Mouse (Mus musculus) spleen, postnatal 14 days (tissue): Measurements from ENCODE around the gene Akap2.
A peak's percentile ranks its signal among the peaks of the same experiment; 100 is the strongest.

Experiments
- DNase-seq, 2 experiments: peaks; one replicate each; pipeline ENCODE4 v3.0.0; 2021 to 2022; ENCODE audit warnings: low spot score in 2 of 2

Akap2 gene

GRCm38 (mm10) chr4:57717354-57717753 lies at the start of gene Akap2:
Gene Akap2, plus strand, starts transcription at chr4:57717657.
- DNase-seq, result no peak

- no peak for DNase-seq
Measured at GRCm38 (mm10) chr4:57670813-57671469, 46.5 kb upstream of the Akap2 start.

- no peak for DNase-seq
Measured at GRCm38 (mm10) chr4:57672541-57672940, 44.9 kb upstream of the Akap2 start.

- DNase-seq, result peak; percentile 69 to 83
Measured at GRCm38 (mm10) chr4:57672996-57673906, 44.2 kb upstream of the Akap2 start.

GRCm38 (mm10) chr4:57674351-57674750 lies 43.1 kb upstream of the Akap2 start:
- no peak for DNase-seq

- peak; percentile 14 to 27 for DNase-seq
Measured at GRCm38 (mm10) chr4:57675387-57675786, 42.1 kb upstream of the Akap2 start.

GRCm38 (mm10) chr4:57677916-57678315 lies 39.5 kb upstream of the Akap2 start:
- no peak for DNase-seq

GRCm38 (mm10) chr4:57678991-57679457 lies 38.4 kb upstream of the Akap2 start:
- no peak for DNase-seq

GRCm38 (mm10) chr4:57680186-57680585 lies 37.3 kb upstream of the Akap2 start:
- DNase-seq, result no peak

- DNase-seq, result peak; percentile 40 to 50
Measured at GRCm38 (mm10) chr4:57681511-57681910, 35.9 kb upstream of the Akap2 start.

- no peak for DNase-seq
Measured at GRCm38 (mm10) chr4:57682341-57682740, 35.1 kb upstream of the Akap2 start.

GRCm38 (mm10) chr4:57682944-57683343 lies 34.5 kb upstream of the Akap2 start:
- DNase-seq, result no peak

- no peak for DNase-seq
Measured at GRCm38 (mm10) chr4:57684676-57685215, 32.7 kb upstream of the Akap2 start.

- DNase-seq, result no peak
Measured at GRCm38 (mm10) chr4:57686736-57687135, 30.7 kb upstream of the Akap2 start.

GRCm38 (mm10) chr4:57687583-57687982 lies 29.9 kb upstream of the Akap2 start:
- DNase-seq, result no peak

- no peak for DNase-seq
Measured at GRCm38 (mm10) chr4:57688131-57688530, 29.3 kb upstream of the Akap2 start.

- no peak for DNase-seq
Measured at GRCm38 (mm10) chr4:57690001-57690400, 27.5 kb upstream of the Akap2 start.

GRCm38 (mm10) chr4:57690805-57691204 lies 26.7 kb upstream of the Akap2 start:
- DNase-seq, result no peak

GRCm38 (mm10) chr4:57694356-57695136 lies 22.9 kb upstream of the Akap2 start:
- DNase-seq, result no peak

- DNase-seq, result no peak
Measured at GRCm38 (mm10) chr4:57696955-57697354, 20.5 kb upstream of the Akap2 start.

- DNase-seq, result no peak
Measured at GRCm38 (mm10) chr4:57697918-57698611, 19.4 kb upstream of the Akap2 start.
